Mouse (Mus musculus): Measurements from ENCODE around the gene Prps1l3.
"Not testable (repeated sequence)": the region's sequence is repeated elsewhere in the genome, so short reads cannot be mapped to it uniquely, and the experiment has no call there.

Prps1l3 gene

DNA sequence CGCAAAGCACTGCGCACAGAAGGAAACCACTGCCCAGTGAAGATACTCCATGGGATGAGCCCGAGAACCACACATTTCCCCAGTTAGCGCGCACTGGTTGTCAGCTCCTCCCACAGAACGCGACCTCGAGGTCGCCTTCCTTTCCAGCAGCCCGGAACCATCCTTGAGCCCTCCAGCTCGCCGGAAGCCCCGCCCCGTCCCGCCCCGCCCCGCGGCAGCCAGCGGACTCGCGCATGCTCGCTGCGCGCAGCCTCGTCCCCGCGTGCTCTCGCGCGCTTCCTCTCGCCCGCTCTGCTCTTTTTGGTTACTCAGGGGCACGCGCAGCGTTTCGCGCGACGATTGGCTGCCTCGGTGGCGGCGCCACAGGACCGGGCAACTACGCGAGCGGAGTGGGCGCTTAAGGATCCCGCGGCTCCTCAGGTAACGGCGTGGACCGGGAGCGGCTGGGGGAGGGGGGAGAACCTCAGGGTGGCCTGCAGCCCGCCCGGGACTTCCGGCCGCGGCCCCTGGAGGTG, at the start of gene Prps1l3, which contains the start of gene Mipol1:
TSS of gene Prps1l3 (plus strand) at position 221 of the 515 bp plus-strand sequence.
TSS of gene Mipol1 (plus strand) at position 236 of the 515 bp plus-strand sequence.
- peak; percentile 84 to 89 for DNase-seq (ENCODE audit: low spot score in 2 of 2)

- no peak for DNase-seq (ENCODE audit: low spot score in 2 of 2)
Observed at GRCm38 (mm10) chr12:57184401-57185147, 45.6 kb upstream of the Prps1l3 start.

DNA sequence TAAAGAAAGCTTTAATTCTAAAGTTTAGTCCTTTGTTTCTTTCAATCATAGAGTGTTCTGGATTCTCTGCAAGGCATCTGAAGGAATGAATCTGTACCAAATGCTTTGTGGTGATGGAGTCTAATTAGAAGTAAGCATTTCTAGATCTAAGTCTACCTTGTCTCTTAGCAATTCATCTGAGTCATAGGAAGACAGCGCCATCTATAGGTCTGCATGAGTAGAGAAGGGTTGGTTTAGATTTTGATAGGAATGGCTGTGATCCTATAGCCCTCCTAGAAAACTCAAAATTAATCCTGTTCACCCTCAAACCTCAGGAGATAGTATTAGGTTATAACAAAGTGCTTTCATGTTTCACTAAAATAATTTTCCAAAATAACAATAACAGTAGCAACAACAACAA, 44.7 kb upstream of the Prps1l3 start:
- DNase-seq (ENCODE audit: low spot score in 2 of 2), result no peak

DNA sequence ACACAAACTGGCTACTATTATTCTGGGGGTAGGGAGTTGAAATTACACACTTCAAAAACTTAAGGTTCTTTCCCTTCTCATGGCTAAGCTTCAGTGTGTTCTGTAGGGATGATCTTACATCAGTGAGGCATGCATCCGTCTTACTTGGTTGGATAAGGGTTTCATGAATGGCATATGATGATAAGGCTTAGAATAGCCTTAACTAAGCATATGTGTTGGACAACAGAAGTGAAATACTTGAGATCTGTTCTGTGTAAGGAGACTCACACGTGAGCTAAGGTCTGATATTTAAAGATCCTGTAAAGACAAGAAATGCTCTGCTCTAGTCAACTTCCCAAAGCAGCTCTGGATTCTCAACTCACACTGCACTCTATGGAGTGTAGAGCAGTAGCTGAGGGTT, 44.1 kb upstream of the Prps1l3 start:
- DNase-seq (ENCODE audit: low spot score in 2 of 2), result no peak

DNA sequence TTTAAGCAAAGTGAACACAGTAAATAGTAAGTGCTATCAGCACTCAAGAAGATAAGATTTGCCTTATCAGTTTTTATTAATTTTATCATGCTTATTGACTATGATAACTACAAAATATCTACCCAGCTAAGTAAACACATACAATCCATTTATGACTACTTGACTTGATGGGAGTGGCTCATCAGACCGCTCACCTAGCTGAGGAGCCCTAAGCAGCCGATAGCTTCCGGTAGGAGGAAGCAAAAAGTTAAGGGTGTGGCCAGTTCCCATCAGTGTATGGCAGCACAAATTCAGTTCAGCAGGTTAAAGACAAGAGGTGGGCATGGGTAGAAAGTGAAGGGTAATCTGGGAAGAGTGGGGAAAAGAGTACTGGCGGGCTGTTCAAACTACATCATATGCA, 43.2 kb upstream of the Prps1l3 start:
- no peak for DNase-seq (ENCODE audit: low spot score in 2 of 2)

DNA sequence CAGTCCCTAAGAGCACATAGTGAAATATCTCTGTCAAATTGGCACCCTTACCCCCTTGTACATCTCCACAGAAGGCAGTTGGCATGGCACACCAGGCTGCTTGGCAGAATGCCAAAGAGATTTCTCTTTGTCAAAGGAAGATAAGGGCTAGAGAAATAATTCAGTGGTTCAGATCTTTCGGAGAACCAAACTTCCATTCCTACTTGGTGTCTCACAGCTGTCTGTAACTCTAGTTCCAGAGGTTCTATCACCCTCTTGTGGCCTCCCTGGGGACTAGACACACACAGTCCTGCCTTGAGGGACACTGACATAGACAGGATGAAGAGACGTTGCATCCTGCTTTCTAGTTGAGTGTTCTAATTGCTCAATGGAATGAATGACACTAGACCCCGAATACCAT, 35.6 kb upstream of the Prps1l3 start:
- DNase-seq (ENCODE audit: low spot score in 2 of 2), result no peak

DNA sequence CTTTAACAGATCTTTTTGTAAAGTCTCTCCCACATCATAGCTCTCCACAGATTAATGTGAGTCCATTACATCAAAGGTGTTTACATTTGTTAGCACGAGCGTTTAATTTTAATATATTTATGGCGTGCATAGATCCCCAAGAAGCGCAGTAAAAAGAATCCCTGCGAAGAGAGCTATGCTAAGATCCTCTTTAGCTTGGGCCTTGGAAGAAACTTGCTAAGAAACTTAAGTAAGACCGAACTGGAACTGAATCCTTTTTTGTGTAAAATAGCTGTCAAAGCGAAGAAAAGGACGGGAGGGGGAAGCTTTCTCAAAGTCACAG, 34.0 kb upstream of the Prps1l3 start:
- DNase-seq (ENCODE audit: low spot score in 2 of 2), result no peak

- no peak for DNase-seq (ENCODE audit: low spot score in 2 of 2)
Observed at GRCm38 (mm10) chr12:57196608-57197362, 33.4 kb upstream of the Prps1l3 start.

DNA sequence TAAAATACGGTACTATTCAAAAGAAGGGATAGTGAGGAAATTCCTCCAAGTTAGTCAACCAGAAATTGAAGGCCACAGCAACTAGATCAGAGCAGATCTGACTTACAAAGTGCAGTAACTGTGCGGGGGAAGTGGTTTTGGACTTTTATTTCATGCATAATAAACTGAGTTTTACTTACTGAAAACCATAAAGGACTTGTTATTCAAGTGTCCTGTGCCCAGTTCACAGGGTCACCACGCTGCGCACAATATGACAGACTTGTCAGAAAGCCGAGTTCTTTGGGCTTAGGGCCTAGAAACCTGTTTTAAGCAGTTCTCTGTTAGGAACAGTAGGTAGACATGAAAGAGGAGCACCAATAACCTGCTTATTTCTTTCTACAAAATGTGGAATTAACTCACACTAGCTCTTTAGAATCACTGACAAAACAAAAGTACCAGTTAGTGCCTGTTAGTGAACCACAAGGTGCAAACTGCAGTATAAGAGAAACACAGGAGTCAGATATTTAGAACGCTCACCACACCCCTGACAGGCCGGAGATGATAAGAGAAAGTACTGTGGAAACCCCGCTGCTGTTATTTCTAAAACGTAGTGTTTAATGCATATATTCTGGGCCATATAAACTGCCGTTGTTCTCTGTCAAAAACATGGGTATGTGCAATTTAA, 32.7 kb upstream of the Prps1l3 start, which contains the start of gene Slc25a21:
TSS of gene Slc25a21 (minus strand) at position 110 of the 664 bp plus-strand sequence.
- no peak for DNase-seq (ENCODE audit: low spot score in 2 of 2)

DNA sequence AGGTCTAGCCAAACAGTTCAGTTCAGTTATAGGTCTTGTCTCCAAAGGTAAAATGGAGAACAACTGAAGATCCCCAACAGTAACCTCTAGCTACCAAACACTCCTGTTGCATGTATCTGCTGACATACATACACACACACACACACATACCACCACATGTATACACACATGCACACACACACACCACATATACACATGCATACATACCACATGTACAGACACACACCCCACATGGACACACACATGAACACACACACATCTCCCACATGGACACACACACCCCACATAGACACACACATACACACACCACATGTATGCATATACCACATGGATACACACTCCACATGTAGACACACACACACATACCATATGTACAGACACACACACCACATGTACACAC, 31.9 kb upstream of the Prps1l3 start:
- no peak for DNase-seq (ENCODE audit: low spot score in 2 of 2)

GRCm38 (mm10) chr12:57199427-57199826, 30.8 kb upstream of the Prps1l3 start:
- no peak for DNase-seq (ENCODE audit: low spot score in 2 of 2)

DNA sequence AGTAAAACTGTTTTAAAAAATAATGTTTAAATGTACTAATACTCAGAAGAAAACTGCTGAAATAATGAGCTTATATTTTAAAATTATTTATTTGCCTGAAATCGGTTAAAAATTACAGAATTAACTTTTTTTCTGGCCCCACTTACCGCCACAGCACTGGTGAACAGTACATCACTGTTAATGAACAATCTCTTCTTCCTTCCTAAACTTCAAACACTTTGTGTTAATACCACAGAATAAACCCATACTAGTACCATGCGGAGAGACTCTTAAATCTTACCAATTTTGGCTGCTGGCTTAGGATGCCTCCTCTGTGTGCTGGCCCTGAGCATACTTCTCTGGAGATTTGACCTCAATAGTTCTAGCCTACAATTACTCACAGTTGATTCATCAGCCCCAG, 28.3 kb upstream of the Prps1l3 start:
- DNase-seq (ENCODE audit: low spot score in 2 of 2), result no peak

DNA sequence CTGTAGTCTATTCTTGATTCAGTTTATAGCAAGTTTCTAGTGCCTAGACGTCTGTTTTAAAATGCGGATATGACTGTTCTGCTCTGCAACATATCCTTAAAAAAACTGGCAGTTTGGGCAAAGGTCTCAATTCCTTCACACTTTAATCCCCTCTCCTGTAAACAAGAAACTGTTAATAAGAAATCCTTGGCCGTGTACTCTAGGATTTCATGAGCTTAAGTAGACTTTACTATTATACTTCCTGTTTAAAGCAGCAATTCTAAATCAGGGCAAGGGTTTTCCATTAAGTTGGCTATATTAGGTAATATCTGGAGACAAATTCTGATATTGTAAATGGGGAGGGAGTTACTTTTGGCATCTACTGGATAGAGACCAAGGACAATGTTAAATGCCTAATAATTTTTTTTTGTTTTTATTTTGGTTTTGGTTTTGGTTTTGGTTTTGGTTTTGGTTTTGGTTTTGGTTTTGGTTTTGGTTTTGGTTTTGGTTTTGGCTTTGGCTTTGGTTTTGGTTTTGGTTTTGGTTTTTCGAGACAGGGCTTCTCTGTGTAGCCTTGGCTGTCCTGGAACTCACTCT, 25.8 kb upstream of the Prps1l3 start:
- no peak for DNase-seq (ENCODE audit: low spot score in 2 of 2)

- no peak for DNase-seq (ENCODE audit: low spot score in 2 of 2)
Observed at GRCm38 (mm10) chr12:57211353-57212311, 18.6 kb upstream of the Prps1l3 start.

DNA sequence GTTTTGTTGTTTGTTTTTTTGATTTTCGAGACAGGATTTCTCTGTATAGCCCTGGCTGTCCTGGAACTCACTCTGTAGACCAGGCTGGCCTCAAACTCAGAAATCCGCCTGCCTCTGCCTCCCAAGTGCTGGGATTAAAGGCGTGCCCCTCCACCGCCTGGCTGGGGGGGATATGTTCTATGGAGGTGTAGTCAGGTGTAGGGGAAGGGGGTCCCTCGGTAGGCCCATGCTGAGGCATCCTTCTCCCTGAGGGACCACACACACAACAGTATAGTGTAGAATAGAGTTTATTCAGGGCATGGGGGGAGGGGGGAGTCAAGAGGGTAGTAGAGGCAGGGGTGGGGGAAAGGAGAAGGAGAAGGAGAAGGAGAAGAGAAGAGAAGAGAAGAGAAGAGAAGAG, 17.7 kb upstream of the Prps1l3 start:
- not testable (repeated sequence) for DNase-seq (ENCODE audit: low spot score in 2 of 2)

DNA sequence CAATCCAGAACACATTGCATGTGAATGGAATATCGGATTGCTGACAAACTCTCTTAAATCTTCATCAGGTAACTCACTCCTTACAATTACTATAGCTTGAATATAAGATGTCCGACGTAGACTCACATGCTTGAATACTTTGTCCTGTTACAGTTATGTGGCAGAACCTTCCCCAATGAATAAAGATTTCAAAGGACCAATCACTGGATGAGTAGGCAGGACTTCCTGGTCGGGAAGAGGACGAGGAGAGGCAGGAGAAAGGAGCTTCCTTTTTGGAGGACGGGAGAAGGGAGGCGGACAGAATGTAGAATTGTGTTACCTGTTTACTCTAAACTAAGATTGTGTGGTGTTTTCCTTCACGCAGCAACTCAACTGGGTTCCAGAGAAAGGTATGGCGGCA, 3.8 kb upstream of the Prps1l3 start:
- no peak for DNase-seq (ENCODE audit: low spot score in 2 of 2)

GRCm38 (mm10) chr12:57227776-57228175, 2.4 kb upstream of the Prps1l3 start:
- DNase-seq (ENCODE audit: low spot score in 2 of 2), result no peak

DNA sequence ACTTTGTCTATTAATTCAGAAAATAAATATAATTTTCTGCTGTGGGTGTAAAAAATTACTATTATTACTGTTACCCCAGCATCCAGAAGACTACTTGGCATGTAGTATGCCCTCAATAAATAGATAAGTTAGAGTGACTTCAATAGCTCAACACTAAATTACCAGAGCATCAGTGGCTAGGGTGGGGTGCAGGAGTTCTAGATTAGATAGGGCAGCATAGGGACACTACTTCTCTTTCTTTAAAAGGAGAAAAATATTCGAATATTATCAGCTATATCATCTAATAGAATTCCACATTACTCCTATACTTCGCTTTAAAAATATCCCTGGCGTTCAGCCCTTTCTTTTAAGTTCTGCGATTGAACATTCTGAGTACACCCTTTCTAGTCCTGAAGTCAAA, 509 bp upstream of the Prps1l3 start:
- no peak for DNase-seq (ENCODE audit: low spot score in 2 of 2)

DNA sequence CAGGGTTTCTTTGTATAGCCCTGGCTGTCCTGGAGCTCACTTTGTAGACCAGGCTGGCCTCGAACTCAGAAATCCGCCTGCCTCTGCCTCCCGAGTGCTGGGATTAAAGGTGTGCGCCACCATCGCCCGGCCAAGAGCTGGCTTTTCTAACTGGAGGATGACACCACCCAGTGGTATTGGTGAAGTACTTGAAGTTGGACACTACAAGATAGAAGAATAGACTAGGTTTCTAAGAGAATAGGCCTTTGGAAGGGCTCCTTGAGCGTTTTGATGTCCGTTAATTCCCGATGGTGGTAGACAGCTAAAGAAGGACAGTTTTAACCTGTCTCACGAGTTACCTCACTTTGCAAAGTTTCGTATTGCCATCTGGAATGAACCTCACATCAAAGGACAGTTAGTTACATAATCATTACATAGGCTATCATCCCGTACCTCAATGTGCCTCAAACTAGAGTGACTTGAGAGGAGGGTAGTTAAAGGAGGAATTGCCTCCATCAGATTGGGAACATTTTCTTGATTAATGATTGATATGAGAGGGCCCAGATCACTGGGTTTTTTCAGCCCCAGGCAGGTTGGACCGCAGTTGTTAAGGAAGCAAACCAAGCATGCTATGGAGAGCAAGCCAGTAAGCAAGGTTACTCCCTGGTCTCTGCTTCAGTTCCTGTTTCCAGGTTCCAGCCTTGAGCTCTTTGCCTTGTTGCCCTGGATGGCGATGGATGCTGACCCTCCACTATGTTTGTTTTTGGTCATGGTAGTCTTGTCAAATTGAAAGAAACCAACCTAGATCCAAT, 1.1 kb downstream of the Prps1l3 start:
- no peak for DNase-seq (ENCODE audit: low spot score in 2 of 2)

GRCm38 (mm10) chr12:57233386-57233785, 3.2 kb downstream of the Prps1l3 start:
- no peak for DNase-seq (ENCODE audit: low spot score in 2 of 2)
